Mouse (Mus musculus) embryonic facial prominence, embryonic 10.5 days (tissue): ENCODE data around the gene Gstm3. TPM values are rescaled to one million over a fixed set of nuclear protein-coding genes. Genes with fewer than 3 reads are reported as not detected.
"Not testable (repeated sequence)": the region's sequence is repeated elsewhere in the genome, so short reads cannot be mapped to it uniquely, and the experiment has no call there.

Experiments used
- DNase-seq: peaks from one replicate; pipeline ENCODE4 v3.0.0-alpha.2; 2017; ENCODE audit warnings: low spot score
- H3K27ac ChIP-seq: fragments of 300-500 bp; sonication (generic); replicated peaks from 2 replicates; pipeline ENCODE4 v1.5.1; 2016; ENCODE audit warnings: mild to moderate bottlenecking
- H3K27me3 ChIP-seq: fragments of 300-500 bp; sonication (generic); replicated peaks from 2 replicates; pipeline ENCODE4 v1.6.1; 2016; ENCODE audit warnings: low read depth, mild to moderate bottlenecking; ENCODE audit not compliant: poor library complexity, severe bottlenecking
- H3K36me3 ChIP-seq: fragments of 300-500 bp; sonication (generic); replicated peaks from 2 replicates; pipeline ENCODE4 v1.6.1; 2016; ENCODE audit warnings: mild to moderate bottlenecking, moderate library complexity
- H3K4me1 ChIP-seq: fragments of 300-500 bp; sonication (generic); 2 replicates; pipeline ENCODE4 v1.6.1; 2016
- H3K4me3 ChIP-seq: fragments of 300-500 bp; sonication (generic); 2 replicates; pipeline ENCODE4 v1.5.1; 2016; ENCODE audit warnings: mild to moderate bottlenecking, moderate library complexity
- H3K9me3 ChIP-seq: fragments of 300-500 bp; sonication (generic); 2 replicates; pipeline ENCODE4 v1.6.1; 2016; ENCODE audit warnings: mild to moderate bottlenecking
- WGBS: fragments of 180-500 bp; shearing (Covaris S2); methylation state at CpG from one replicate; pipeline ENCODE4 v1.1.7; 2016; 5-methylcytosine and 5-hydroxymethylcytosine counted together
- polyA plus RNA-seq: library from polyadenylated mRNA; unstranded; fragments of >200 nt; fragmentation: Nextera tagmentation; extraction: Ambion mirVana; gene quantifications from 2 replicates; pipeline ENCODE4 v1.2.1, GENCODE M21; 2016

Gene Gstm3
- polyA plus RNA-seq, 1 experiment from 2014 or later, result not detected

- DNase-seq, result no peak
- no peaks in the 10 kb centered on the region for H3K36me3 ChIP-seq
- no peak overlapping the region for H3K27ac ChIP-seq
- 83% methylated on average over 3 of the region's 3 CpGs for WGBS
- H3K9me3 ChIP-seq, result 0 out of 2 replicates have a peak, but pooled peaks cover 3% of the 10 kb centered on the region
- no peak overlapping the region for H3K4me3 ChIP-seq
- 0 out of 2 replicates have a peak, but pooled peaks cover 2% of the 10 kb centered on the region for H3K4me1 ChIP-seq
- H3K27me3 ChIP-seq, result no peaks in the 10 kb centered on the region
These were observed 29.5 kb upstream of the Gstm3 start for GRCm38 (mm10) chr3:107998591-107998990.

- Histone ChIP-seq H3K36me3 (no peaks in the 10 kb centered on the region), H3K4me3 (no peak overlapping the region), H3K27ac (no peak overlapping the region), H3K9me3 (0 out of 2 replicates have a peak, but pooled peaks cover 3% of the 10 kb centered on the region), H3K27me3 (no peaks in the 10 kb centered on the region), H3K4me1 (0 out of 2 replicates have a peak, but pooled peaks cover 2% of the 10 kb centered on the region)
- DNase-seq, result no peak
- WGBS, result 76% methylated on average over 4 of the region's 4 CpGs
These were observed 27.5 kb upstream of the Gstm3 start for GRCm38 (mm10) chr3:107996576-107996975.

GRCm38 (mm10) chr3:107995974-107996373 is 26.9 kb upstream of the Gstm3 start:
- H3K4me1 ChIP-seq, H3K27me3 ChIP-seq, H3K9me3 ChIP-seq, H3K4me3 ChIP-seq, H3K27ac ChIP-seq, DNase-seq, H3K36me3 ChIP-seq: not testable (repeated sequence)
- WGBS, result 63% methylated on average over 2 of the region's 2 CpGs

GRCm38 (mm10) chr3:107986041-107986562 is 17.0 kb upstream of the Gstm3 start, which contains the start of gene Gstm2:
Gene Gstm2, minus strand, starts transcription at chr3:107986453.
- Histone ChIP-seq H3K27ac (no peak within 1 kb of the TSS), H3K4me1 (peaks cover 12% of the 10 kb centered on the region), H3K27me3 (no peaks in the 10 kb centered on the region), H3K4me3 (peak within 1 kb of the TSS; percentile 38; the same call in 1 of the 2 replicates), H3K36me3 (no peaks in the 10 kb centered on the region), H3K9me3 (no peaks in the 10 kb centered on the region)
- DNase-seq, result peak; percentile 51
- WGBS, result 62% methylated on average over 8 of the region's 8 CpGs

GRCm38 (mm10) chr3:107985141-107985540 is 16.1 kb upstream of the Gstm3 start:
- not testable (repeated sequence) for H3K27ac ChIP-seq, H3K36me3 ChIP-seq, H3K4me3 ChIP-seq, DNase-seq, H3K9me3 ChIP-seq, H3K27me3 ChIP-seq
- 96% methylated on average over 2 of the region's 2 CpGs for WGBS
- H3K4me1 ChIP-seq, result peaks cover 12% of the 10 kb centered on the region

- DNase-seq, result no peak
- Histone ChIP-seq H3K27ac (no peak overlapping the region), H3K27me3 (no peaks in the 10 kb centered on the region), H3K36me3 (no peaks in the 10 kb centered on the region), H3K4me1 (peaks cover 12% of the 10 kb centered on the region), H3K9me3 (no peaks in the 10 kb centered on the region), H3K4me3 (no peak overlapping the region)
- WGBS, result 88% methylated on average over 5 of the region's 5 CpGs
These were observed 15.4 kb upstream of the Gstm3 start for GRCm38 (mm10) chr3:107984471-107984870.

GRCm38 (mm10) chr3:107983771-107984170 is 14.7 kb upstream of the Gstm3 start:
- H3K27me3 ChIP-seq, result no peaks in the 10 kb centered on the region
- no peak overlapping the region for H3K27ac ChIP-seq
- H3K4me1 ChIP-seq, result peaks cover 12% of the 10 kb centered on the region
- no peak overlapping the region for H3K4me3 ChIP-seq
- DNase-seq, result no peak
- no peaks in the 10 kb centered on the region for H3K36me3 ChIP-seq
- 72% methylated on average over 3 of the region's 3 CpGs for WGBS
- H3K9me3 ChIP-seq, result no peaks in the 10 kb centered on the region

- H3K27ac ChIP-seq, result no peak overlapping the region
- H3K4me1 ChIP-seq, result peaks cover 12% of the 10 kb centered on the region
- no peak for DNase-seq
- H3K27me3 ChIP-seq, result no peaks in the 10 kb centered on the region
- no peak overlapping the region for H3K4me3 ChIP-seq
- 85% methylated on average over 6 of the region's 6 CpGs for WGBS
- H3K9me3 ChIP-seq, result no peaks in the 10 kb centered on the region
- H3K36me3 ChIP-seq, result no peaks in the 10 kb centered on the region
These were observed 13.6 kb upstream of the Gstm3 start for GRCm38 (mm10) chr3:107982726-107983125.

- Histone ChIP-seq H3K4me1 (peaks cover 6% of the 10 kb centered on the region), H3K4me3 (no peak overlapping the region), H3K27me3 (no peaks in the 10 kb centered on the region), H3K27ac (no peak overlapping the region), H3K9me3 (no peaks in the 10 kb centered on the region), H3K36me3 (no peaks in the 10 kb centered on the region)
- WGBS, result 68% methylated on average over 3 of the region's 3 CpGs
- DNase-seq, result no peak
These were observed 12.2 kb upstream of the Gstm3 start for GRCm38 (mm10) chr3:107981261-107981660.

GRCm38 (mm10) chr3:107977691-107978090 is 8.6 kb upstream of the Gstm3 start:
- Histone ChIP-seq H3K27ac (no peak overlapping the region), H3K27me3 (no peaks in the 10 kb centered on the region), H3K36me3 (no peaks in the 10 kb centered on the region), H3K4me1 (no peaks in the 10 kb centered on the region), H3K9me3 (no peaks in the 10 kb centered on the region), H3K4me3 (no peak overlapping the region)
- no peak for DNase-seq
- WGBS, result 83% methylated on average over 3 of the region's 3 CpGs

GRCm38 (mm10) chr3:107974237-107974636 is 5.2 kb upstream of the Gstm3 start:
- no peaks in the 10 kb centered on the region for H3K27me3 ChIP-seq
- H3K36me3 ChIP-seq, result no peaks in the 10 kb centered on the region
- no peak overlapping the region for H3K27ac ChIP-seq
- H3K4me3 ChIP-seq, result no peak overlapping the region
- H3K4me1 ChIP-seq, result no peaks in the 10 kb centered on the region
- 93% methylated on average over 1 of the region's 1 CpGs for WGBS
- H3K9me3 ChIP-seq, result no peaks in the 10 kb centered on the region
- no peak for DNase-seq

- Histone ChIP-seq H3K4me3 (no peak overlapping the region), H3K9me3 (no peaks in the 10 kb centered on the region), H3K27ac (no peak overlapping the region), H3K4me1 (no peaks in the 10 kb centered on the region), H3K36me3 (no peaks in the 10 kb centered on the region), H3K27me3 (no peaks in the 10 kb centered on the region)
- no peak for DNase-seq
- 89% methylated on average over 3 of the region's 3 CpGs for WGBS
These were observed 3.0 kb upstream of the Gstm3 start for GRCm38 (mm10) chr3:107972070-107972469.

- not testable (repeated sequence) for H3K27ac ChIP-seq
- 48% methylated on average over 3 of the region's 3 CpGs for WGBS
These were observed 2.0 kb upstream of the Gstm3 start for GRCm38 (mm10) chr3:107971101-107971500.

More at GRCm38 (mm10) chr3:107971101-107971500, 2.0 kb upstream of the Gstm3 start:
- H3K4me3 ChIP-seq, H3K9me3 ChIP-seq, H3K4me1 ChIP-seq, H3K27me3 ChIP-seq, H3K36me3 ChIP-seq, DNase-seq: not testable (repeated sequence)
